Mouse (Mus musculus) heart, postnatal 14 days (tissue): Measurements from ENCODE around the gene Fam241a. TPM values are rescaled to one million over a fixed set of nuclear protein-coding genes. Genes with fewer than 3 reads are reported as not detected.

Experiments used
- DNase-seq, 2 experiments: peaks; one replicate each; pipeline ENCODE4 v3.0.0; 2021 to 2022
- intact Hi-C: fragments of 180-260 bp; cut with DNase I; formaldehyde crosslinking; loops from one replicate; pipeline ENCODE4 v1.15.1; 2025
- long read RNA-seq, 2 experiments: library from polyadenylated mRNA; stranded (forward); transcript quantifications; one replicate each; pipeline ENCODE4 v2.0.0; 2021
- total RNA-seq, 2 experiments: library from RNA; stranded (reverse); gene quantifications; 2 replicates each; pipeline ENCODE4 v1.2.3; 2021

Gene Fam241a
- 1 to 10 TPM; 5.3 to 6.2 TPM for total RNA-seq
- long read RNA-seq, experiment 1, transcript Fam241a-202 (2 exons, 2,234 nt) = major isoform, 20 of 22 reads
- long read RNA-seq, experiment 1, partial matches to known transcripts = 0 of 22 reads
- long read RNA-seq, experiment 1, other reads (novel, unspliced or antisense) = 1 of 22 reads
- long read RNA-seq, experiment 2, transcript Fam241a-202 (2 exons, 2,234 nt) = major isoform, 13 of 18 reads
- long read RNA-seq, experiment 2, partial matches to known transcripts = 0 of 18 reads
- long read RNA-seq, experiment 2, other reads (novel, unspliced or antisense) = 3 of 18 reads

DNA sequence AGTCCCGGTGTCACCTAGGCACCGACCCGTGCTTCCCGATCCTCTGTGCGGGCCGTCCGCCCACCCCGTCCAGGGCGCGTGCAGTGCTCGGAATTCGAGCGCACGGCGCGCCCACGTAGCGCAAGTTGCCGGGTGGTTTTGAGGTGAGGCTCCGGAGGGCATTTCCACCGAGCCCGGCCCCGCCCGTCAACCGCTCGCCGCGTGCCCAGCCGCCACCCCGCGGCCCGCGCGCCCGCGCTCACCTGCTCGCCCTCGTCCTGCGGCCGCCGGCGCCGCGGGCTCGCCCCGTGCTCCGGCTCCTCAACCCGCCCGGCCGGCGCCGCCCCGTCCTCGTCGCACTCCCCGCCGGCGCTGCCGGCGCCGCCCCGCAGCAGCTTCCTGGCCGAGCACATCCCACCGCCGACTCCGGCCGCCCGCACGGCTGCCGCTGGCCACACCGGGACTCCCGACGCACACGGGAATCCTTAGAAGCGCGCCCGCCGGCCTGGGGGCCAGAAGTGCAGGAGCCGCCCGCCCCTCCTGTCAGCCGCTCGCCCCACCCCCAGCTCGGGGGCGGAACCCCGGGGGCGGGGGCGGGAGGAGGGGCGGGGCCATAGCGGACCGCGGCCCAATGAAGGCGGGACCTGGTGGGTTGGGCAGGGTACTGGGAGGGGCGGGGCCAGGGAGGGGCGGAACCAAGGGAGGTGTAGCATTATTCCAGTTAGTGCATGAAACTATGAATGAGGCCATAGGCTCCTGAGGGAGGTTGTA, at the start of gene Fam241a:
Fam241a (minus strand) TSS at position 533 of the 750 bp plus-strand sequence.
- peak; percentile 90 to 91 for DNase-seq
- intact Hi-C loops = loop anchor here (5.0 kb wide), 3 partner anchors 34 to 104 kb away; no protein-coding TSS in a partner anchor

GRCm38 (mm10) chr3:127932453-127932852, 36.3 kb upstream of the Fam241a start:
- intact Hi-C loops = no loop called here
- DNase-seq = no peak

- DNase-seq = no peak
- intact Hi-C loops = no loop called here
Measured at GRCm38 (mm10) chr3:127930326-127931012, 34.3 kb upstream of the Fam241a start.

- intact Hi-C loops = no loop called here
- DNase-seq = peak in 1 of 2 experiments; percentile 54
Measured at GRCm38 (mm10) chr3:127929921-127930320, 33.8 kb upstream of the Fam241a start.

DNA sequence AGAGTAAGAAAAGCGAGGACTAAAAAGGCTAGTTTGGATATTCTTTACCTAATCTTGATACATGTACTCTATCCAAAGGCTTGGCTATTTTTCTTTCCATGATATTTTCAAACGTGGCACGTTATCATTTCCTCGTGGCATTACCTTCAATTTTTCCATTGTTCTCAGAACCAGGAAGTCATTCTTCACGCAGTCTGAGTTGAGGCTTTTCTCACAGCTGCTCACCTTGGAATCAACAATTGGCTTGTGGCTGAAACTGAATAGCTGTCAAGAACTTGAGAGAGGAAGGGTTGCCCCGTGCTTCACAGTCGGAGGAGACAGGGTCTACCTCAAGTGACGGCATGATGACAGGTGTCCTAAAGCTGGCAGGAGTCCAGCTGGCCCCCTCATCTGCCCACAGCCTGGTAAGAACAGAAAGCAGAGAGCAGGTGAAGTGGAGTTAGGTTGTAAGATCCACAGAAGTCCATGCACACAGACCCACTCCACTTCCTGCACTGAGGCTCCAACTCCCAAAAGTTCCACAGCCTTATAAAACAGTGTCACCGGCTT, 30.6 kb upstream of the Fam241a start:
- DNase-seq = no peak
- intact Hi-C loops = no loop called here

DNA sequence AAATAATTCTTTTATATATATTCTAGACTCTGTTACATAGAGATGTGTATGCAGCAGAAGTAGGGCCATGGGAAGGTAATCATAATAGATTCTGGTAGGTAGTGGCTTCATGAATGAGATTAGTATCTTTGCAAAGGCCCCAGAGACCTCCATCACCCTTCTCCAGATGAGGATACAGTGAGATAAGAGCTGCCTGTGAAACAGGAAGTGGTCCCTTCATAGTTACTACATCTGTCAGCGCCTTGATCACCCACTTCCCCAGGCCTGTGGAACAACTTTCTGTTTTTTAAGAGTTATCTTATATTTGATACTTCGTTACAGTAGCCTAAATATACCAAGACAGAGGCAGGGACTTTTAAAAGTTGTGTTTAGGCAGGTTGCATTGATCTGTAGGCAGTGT, 28.3 kb upstream of the Fam241a start:
- no peak for DNase-seq
- intact Hi-C loops = no loop called here

GRCm38 (mm10) chr3:127923183-127923582, 27.1 kb upstream of the Fam241a start:
- intact Hi-C loops = no loop called here
- DNase-seq = no peak

DNA sequence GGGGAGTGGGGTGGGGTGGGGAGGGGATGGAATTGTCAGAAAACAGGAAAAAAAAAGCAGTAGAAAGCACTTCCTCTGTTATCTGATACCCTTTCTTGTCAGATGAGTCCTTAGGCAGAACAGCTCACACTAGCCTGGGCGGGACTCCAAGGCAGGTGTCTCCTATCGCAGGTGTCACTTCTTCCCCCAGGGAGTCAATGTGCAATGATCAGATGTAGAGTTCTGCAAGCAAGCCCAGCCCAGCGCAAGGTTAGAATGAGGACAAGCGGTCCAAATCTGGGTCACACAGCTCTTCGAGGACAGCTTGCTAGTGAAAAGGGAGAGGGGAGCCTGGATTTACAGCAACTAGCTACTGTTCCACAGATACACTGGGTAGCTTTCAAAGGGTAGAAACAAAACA, 26.0 kb upstream of the Fam241a start:
- DNase-seq = no peak
- intact Hi-C loops = no loop called here

DNA sequence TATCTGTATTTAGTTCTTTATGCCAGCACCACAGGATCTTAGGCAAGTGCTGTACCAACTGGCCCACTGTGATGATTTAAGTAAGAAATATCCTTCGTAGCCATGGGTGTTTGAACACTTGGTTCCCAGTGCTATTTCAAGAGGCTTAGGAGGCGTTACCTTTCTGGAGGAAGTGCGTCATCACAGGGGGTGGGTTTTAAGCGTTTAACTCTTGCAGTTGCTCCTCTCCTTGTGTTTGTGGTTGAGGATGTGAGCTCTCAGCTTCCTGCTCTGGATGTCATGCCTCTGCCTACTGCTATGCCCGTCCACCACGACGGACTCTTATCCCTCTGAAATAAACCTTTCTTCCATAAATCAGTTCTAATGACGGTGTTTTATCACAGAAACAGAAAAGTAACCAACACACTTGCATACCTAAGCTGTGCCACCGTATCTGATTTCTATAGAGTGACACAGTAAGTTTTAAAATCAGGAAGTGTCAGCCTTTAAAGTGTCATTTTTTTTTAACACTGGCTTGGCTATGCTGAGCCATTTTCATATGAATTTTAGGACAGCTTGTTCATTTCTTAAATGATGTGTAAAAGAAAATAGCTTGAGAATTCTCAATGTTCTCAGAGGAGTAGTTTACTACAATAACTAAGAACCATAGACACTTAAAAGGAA, 22.0 kb upstream of the Fam241a start:
- DNase-seq = no peak

GRCm38 (mm10) chr3:127917549-127917948, 21.4 kb upstream of the Fam241a start:
- intact Hi-C loops = no loop called here

More for the DNA sequence above, 22.0 kb upstream of the Fam241a start:
- intact Hi-C loops = no loop called here

GRCm38 (mm10) chr3:127915656-127916334, 19.7 kb upstream of the Fam241a start:
- DNase-seq = no peak
- intact Hi-C loops = no loop called here

More at GRCm38 (mm10) chr3:127917549-127917948, 21.4 kb upstream of the Fam241a start:
- DNase-seq = no peak

- DNase-seq = peak in 1 of 2 experiments; percentile 5
- intact Hi-C loops = no loop called here
Measured at GRCm38 (mm10) chr3:127913885-127914709, 18.0 kb upstream of the Fam241a start.

DNA sequence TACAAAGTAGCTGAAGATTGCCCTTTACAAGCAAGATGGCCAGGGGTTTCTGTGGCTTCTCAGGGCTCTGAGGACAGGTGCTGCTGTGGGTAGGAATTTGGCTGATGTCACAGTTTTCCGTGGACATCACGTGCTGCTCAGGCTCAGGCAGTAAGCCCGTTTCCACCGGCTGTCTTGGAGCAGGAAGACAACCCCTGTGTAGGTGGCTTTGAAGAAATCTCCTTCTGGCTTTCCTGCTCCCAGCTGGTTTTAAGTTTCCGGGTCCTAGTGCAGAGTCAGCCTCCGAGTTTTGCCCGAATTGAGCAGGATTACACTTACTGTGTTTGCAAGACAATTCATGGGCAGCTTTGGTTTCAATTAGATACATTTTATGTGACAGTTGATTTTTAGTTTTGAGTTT, 13.8 kb upstream of the Fam241a start:
- no peak for DNase-seq
- intact Hi-C loops = no loop called here

- DNase-seq = no peak
- intact Hi-C loops = loop anchor here (5.0 kb wide), 3 partner anchors 33 to 103 kb away; no protein-coding TSS in a partner anchor
Measured at GRCm38 (mm10) chr3:127894981-127895779, 944 bp downstream of the Fam241a start.

DNA sequence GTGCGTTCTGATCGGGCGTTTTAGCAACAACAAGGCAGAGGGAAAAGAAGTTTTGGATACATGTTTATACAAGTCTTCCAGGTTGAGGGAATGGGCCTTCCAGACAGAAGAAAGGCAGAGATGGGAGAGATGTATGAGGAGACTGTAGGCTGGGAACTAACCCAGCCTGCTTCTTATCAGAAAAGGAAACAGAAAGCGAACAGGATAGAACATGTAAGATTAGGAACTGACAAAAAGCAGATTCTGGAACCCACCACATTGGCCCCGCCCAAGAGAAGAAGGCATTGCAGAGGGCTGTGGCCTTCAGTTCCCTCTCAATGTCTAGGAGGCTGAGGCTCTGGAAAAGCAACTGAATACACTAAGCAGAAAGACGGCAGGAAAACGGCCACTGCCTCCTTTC, 2.2 kb downstream of the Fam241a start:
- intact Hi-C loops = no loop called here
- no peak for DNase-seq

DNA sequence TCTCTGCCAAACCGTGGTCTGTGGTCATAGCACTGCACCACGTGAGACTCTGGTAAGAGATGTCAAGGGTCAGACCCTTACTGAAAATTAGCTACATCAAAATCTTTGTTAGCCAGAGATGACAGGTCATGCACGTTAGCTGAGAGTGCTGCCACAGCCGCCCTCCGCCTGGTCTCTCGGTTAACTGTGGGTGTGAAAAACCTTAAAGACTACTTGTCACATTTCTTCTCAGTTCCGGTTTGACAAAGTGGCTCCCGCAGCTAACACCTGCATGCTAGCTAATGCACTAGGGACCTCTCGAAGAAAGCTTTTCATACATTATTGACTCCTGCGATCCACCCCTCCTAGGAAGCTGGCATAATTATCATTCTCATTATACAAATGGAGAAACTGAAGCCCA, 4.2 kb downstream of the Fam241a start:
- DNase-seq = no peak
- intact Hi-C loops = no loop called here

- intact Hi-C loops = no loop called here
- DNase-seq = no peak
Measured at GRCm38 (mm10) chr3:127890008-127890407, 6.1 kb downstream of the Fam241a start.

GRCm38 (mm10) chr3:127889570-127889969, 6.6 kb downstream of the Fam241a start:
- intact Hi-C loops = no loop called here
- DNase-seq = no peak
